Mouse (Mus musculus) frontal cortex, postnatal 36 days (tissue): ENCODE data around the gene Tnfrsf21.
A peak's percentile ranks its signal among the peaks of the same experiment; 100 is the strongest.

Source experiments
- DNase-seq, 2 experiments: peaks; one replicate each; pipeline ENCODE4 v3.0.0; 2022; ENCODE audit warnings: low spot score in 2 of 2

Tnfrsf21 gene

DNA sequence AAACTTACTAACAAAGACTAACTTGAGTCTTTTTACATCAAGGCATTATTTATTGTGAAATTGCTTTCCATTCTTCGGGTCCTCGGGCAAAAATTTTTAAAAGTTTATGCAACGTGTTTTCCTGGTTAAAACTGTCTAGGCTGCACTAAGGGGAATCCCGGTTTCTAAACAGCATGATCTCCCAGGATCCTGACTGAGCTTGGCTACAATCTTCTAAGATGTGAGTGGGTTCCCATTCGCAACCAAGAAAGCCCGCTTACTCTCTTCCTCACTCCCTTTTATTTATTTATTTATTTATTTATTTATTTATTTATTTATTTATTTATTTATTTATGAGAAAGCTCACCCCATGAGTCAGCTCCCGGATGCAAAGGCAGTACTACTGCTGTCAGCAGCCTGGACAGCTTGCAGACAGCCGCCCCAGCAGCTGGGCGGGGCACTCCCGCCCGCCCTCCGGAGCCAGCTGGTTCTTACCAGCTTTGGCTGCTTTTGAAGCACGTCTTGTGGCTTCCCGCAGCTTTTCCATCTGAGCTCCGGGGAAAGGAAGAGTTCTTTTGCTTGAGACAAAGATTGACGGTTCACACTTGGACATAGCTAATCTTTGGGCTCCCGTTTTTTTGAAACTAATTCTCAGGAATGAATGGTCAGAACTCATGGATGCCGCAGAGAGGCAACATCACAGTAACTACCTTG, 60.6 kb downstream of the Tnfrsf21 start:
- DNase-seq, result peak; percentile 68 to 84

DNA sequence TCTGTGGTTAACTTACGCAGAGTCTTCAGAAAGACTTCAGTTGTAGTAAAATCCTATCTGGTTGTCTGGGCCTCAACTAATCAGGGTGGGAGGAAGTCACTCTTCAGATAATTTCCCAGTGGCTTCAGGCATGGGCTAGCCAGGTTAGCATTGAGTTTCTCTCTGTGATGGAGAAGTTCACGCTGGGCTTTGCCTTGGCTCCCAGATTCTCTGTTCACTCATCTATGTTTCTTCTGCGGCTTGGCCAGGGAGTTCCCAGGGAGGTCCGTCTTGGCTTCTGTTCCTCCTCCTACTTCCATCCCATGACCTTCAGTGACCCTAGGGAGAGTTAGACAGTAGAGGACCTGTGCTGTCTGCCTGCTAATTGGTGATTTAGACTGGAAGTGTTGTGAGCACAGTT, 61.2 kb downstream of the Tnfrsf21 start:
- DNase-seq, result no peak

DNA sequence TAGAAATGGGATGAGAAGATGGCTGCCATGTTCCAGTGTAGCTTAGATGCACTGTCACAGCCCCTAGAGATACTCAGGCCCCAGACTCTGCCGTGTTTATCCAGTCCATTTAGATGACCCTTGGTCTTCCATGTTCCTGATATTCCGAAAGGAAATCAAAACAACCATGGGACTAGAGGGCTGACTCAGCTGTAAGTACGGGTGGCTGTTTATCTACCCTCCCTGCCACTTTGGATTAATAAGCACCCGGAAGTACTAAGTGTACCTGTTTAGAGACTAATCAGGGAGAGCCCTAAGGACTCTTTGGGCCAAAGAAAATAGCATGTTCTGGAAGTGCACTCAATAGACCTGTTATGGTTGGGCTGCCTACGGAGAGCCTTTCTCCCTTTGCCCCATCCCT, 64.9 kb downstream of the Tnfrsf21 start:
- DNase-seq, result no peak

DNA sequence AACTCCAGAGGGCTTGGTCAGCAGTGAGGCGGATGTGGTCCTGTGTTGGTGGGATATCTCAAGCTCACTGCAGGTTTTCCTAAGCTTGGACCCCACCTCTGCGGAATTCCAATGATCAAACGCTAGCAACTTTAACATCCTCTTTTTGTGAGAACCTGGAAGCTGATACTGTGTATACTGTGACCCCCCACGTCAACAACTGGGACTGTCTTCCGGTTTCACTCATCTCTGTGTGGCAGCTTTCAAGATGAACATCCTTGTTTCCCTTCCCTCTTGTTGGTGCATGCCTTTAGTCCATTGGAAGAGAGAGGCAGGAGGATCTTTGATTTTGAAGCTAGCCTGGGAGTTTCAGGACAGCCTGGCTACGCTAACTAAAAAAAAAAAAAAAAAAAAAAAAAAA, 73.1 kb downstream of the Tnfrsf21 start:
- no peak for DNase-seq

DNA sequence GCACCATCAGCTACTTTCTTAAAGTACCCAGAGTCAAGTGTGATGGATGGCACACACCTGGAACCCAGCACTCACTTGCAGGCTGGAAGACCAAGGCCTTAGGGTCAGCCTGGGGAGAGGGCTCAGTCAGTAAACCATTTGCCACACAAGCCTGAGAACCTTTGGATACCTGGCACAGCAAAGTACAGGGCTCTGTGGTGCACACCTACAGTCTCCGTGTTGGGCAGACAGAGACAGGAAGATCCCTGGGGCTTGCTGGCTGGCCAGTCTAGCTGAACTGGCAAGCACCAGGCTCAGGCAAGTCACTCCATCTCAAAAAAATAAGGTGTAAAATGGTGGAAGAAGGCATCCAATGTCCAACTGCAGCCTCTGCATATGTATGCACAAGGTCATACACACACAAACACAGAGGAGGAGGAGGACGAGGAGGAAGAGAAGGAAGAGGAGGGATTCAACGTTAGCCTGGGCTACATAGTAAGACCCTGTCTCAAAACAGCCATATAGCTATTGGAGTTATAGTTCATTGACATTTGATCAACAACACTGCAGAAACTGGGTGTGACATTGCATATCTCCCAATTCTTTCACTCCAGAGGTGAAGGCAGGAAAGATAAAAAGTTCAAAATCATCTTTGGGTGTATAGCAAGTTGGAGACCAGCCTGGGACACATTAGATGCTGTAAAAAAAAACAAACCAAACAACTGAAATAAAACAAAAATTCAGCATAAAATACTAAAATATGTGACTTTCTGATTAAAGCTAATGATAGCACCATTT, 74.8 kb downstream of the Tnfrsf21 start:
- DNase-seq, result no peak

DNA sequence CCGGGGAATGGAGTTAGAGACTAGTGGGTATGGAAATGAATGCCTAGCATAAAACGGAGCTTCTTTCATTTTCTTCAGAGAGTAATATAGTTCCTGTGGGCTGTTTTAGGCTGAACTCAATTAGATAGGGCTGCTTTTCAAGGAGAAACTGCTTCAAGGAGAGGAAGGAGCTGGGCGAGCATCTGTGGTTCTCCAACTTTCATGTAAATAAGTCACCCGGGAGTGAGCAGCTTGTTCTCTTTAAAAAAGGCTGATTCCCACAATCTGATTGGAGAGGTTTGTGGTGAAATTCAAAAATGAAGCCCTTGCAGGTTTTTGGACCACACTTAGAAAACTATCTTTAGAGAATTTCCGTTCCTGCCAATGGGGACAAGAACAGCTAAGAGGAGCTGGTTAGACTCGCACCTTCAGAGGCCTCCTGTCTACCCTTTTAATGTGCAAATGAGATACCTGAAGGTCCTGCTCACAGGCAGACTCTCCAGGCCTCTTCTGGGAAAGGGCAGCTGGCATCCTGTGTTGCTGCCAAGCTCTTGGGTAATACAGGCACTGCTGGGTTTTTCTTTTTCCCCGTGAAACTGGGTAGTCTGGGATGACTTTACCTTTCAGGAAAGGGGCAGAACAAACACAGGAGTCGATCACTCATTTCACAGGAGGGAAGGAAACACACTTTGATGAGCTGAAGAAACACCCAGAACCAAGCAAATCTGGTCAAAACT, 76.1 kb downstream of the Tnfrsf21 start:
- no peak for DNase-seq

DNA sequence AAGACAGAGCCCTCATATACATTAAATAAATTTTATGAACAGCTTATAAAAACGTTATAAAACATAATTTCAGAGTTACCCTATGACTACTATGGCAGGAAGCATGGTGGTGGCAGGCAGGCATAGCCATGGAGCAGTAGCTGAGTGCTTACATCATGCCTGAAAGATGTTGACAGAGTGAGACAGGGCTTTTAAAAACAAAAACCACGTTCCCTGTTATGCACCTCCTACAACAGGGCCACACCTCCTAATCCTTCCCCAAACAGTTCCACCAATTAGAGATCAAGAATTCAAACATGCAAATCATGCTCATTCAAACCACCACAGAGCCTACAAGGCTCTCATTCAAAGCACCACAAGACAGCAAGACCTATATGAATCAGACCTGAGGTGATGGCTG, 77.9 kb downstream of the Tnfrsf21 start:
- DNase-seq, result no peak

DNA sequence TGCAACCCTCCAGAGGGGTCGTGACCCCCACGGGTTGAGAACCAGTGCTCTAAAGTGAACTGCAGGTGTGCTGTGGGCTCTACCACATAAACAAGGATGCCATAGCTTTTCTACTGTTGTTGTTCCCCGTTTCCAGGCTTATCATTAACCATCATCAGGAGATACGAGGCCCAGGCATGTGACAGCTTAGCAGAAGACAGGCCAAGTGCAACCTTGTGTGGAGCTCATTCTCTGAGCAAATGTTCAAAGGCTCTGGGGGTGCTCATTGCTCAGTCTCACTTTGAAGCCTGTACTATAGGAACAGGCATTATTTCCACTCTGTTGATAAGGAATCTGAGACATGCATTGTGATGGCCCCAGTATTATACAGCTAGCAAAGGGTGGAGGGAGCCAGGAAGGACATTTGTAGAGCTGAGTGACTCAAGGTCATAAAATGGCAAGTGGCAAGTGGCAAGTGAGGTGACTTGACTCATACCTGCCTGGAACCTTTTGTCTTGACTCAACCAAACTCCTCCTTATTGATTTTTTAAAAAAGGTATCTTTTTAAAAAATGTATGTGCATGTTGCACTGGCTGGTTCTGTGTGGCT, 80.8 kb downstream of the Tnfrsf21 start:
- DNase-seq, result no peak

DNA sequence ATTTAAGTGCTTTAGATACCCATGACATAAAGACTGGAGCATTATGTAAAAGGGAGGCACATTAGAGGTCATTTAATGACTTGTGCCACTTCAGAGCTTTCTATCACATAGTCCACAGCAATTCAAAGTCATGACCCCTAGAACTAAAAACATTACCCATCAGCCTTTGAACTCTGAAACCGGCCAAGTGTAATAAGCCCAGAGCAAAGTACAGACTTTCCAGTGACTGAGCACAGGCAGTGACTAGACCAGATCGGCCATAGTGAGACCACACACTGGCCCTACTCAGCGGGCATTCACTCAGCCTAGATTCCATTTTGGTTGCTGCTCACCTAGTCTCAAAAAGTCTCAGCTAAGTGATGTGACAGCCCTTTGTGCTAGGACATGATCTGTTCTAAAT, 89.8 kb downstream of the Tnfrsf21 start:
- no peak for DNase-seq

DNA sequence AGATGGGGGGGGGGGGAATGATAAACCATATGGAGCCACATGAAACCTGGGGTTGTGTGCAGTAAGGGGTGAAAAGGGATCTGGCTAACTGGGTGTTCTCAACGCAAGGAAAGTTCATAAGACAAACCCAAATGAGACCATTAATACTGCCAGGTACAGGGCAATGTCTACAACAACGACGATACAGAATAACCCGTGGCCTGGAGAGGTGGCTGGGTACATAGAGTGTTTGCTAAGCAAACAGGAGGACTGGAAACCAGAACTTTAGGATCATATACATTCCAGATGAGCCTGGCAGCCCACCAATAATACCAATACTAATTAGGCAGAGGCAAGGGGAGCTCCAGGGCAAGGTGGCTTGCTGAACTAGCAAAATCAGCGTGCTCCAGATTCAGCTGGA, 91.0 kb downstream of the Tnfrsf21 start:
- no peak for DNase-seq

DNA sequence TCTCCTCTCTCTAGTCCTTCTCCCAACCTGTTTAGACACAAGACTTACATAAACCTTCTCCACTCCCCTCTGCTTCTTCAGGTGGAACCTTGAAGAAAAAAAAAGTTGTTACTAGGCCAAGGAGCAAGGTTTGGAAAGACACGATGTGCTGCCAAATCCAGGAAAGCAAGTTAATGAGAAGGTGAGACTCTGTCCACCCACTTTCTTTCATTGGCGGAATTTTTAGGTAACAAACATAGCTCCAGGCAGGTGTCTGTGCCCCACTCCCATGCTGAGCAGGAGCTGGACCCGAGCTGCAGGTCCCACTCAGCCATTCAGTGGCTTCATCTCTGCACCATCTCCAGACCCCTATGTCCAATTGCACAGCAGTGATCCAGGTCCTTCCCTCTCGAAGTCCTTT, 93.1 kb downstream of the Tnfrsf21 start:
- DNase-seq, result no peak

DNA sequence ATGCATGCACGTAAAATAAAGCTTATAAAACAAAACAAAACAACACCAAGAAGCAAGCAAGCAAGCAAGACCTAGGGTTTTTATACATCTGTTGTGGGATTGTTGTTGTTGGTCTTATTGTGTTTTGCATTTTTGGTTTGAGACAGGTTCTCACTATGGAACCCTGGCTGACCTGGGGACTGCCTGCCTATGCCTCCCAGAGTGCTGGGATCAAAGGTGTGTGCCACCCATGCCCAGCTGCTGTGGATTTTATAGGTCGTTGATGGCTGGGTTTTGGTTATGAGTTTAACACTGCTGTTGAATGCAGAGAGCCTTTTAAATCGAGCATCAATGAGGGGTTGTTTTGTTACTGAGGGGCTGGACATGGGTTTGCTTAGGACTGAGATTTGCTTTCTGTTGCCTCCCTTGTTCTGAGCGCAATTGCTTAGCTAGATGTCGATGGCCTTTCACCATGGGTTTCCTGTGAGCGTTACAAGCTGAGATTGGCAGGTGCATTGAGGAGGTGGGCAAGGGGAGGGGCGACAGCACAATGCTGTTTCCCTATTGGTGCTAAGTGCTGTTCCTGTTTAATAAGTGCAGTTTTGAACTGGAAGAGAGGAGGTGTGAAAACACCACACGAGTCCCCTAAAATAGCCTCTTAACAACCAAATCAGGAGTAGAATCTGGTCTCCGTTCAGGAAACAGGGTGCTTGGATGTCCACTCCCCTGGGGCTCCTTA, 94.0 kb downstream of the Tnfrsf21 start:
- peak in 1 of 2 experiments; percentile 3 for DNase-seq

DNA sequence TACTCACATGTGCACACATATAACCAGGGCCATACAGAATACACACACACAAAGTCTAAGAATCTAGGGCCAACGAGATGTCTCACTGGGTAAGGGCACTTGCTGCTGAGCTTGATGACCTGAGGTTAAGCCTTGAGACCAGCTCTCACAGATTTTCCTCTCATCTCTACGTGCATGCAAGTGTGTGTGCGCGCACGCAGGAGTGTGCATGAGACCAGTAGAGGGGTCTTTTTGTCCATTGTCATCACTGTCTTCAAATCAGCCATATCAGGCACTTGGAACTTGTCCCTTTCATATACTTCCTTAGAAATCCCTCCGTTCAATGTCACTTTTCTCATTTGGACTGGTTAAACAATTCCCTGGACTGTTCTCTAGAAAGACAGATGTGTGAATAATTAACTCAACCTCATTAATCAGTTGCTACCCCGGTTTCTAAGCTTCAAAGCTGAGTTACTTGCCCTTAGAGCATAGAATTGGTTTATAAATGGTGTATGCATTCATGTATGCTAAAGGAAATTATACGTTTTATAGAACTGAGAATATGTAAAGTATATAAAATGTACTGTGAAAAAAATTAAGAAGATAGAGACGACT, 97.1 kb downstream of the Tnfrsf21 start:
- DNase-seq, result no peak

DNA sequence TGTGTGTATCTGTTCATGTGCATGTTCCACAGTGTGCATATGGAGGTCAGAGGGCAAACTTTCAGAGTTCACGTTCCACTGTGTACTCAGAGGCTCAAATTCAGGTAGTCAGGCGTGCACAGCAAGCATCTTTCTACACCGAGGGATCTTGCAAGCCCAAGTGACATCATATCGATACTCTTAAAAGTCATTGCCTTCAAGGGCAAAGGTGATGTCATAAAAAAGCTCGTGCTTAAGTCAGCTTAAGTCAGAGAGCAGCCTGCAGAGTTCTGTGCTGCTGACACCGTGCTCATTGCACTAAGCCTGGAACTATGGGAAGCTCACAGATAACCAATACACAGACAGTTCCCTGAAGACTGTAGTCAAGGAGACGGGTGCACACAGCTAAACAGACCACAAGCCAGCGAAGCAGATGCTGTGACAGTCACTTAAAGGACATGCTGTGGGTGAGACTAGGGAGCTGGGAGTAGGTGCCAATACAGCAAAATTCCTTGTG, 97.8 kb downstream of the Tnfrsf21 start:
- peak; percentile 38 to 68 for DNase-seq

DNA sequence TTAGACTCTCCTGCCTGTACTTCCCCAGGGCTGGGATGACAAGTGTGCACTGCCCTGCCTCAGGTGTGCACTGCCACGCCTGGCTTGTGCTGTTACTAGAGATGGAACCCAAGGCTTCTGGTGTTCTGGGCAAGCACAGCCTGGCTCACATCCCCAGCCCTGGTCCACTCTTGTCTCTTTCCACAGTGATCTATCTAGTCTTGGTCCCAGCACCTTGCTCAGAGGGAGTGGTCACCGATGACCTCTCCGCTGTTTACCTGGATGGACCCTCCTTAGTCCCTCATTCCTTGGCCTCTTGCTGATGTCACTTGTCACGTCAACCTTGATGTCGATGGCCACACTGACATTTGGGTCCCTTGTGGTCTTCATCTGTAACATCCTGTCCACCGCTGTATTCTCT, 98.6 kb downstream of the Tnfrsf21 start:
- DNase-seq, result no peak

DNA sequence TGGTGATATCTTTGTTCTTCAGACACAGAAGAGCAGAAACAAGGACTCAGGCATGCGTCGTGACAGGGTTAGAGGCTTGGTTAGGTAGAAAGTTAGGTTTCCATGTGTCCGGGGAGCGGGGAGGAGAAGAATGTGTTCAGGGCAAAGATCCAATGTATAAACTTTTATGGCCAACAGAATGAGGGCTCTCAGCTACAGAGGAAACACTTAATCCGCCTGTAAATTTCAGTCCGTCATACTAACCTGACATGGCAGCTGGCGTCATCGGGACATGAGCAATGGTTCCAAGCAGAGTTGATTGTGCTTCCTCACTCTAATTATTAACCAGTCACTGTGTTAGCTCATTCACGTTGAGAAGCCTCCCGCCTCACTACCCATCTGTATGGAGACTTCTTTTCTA, 100.4 kb downstream of the Tnfrsf21 start:
- no peak for DNase-seq

DNA sequence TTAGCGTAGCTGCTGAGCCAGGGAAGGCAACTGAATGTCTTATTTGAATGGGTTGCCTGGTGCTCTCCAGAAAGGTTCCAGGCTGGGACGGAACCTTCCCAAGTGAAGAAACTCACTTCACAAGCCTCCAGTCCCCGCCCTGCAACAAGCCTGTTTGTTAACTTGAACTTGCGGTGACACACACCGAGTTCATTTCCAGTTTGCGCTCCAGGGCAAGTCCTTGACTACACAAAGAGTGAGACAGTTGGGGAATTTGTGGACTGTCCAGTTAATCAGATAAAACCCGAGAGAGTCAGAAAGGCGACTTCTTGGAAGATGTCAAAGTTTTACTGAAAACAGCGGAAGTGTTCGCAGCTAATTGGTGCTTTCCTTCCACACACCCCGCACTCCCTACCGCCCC, 103.1 kb downstream of the Tnfrsf21 start:
- no peak for DNase-seq

DNA sequence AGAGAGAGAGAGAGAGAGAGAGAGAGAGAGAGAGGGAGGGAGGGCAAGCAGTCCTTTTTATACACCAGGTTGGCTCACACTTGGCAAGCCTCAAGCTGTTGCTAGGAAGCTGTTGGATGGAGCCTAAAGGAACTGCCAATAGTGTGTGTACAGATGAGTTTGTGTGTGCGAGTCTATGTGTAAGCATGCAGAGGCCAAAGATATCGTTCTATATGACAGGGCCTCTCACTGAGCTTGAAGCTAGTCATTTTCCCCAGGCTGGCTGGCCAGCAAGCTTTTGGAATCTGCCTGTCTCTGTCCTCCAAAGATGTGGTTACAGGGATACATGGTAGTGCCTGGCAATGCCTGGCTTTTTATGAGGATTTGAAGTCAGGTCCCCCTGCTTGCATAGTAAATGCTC, 104.7 kb downstream of the Tnfrsf21 start:
- peak; percentile 18 to 40 for DNase-seq

DNA sequence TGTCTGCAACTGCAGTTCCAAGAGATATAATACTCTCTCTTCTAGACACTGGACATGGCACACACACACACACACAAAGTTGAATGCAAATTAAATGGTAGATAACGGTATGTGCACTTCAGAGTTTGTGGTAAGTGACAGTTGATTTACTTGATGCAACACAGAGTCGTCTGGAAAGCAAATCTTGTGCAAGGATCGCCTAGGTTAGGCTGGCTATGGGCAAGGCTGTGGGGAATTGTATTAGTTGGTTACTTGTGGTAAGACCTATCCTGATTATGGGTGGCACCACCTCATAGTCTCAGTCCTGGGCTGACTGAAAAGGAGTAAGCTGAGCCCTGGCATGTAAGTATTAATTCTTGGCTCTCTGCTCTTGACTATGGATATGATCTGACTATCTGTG, 112.0 kb downstream of the Tnfrsf21 start:
- no peak for DNase-seq

DNA sequence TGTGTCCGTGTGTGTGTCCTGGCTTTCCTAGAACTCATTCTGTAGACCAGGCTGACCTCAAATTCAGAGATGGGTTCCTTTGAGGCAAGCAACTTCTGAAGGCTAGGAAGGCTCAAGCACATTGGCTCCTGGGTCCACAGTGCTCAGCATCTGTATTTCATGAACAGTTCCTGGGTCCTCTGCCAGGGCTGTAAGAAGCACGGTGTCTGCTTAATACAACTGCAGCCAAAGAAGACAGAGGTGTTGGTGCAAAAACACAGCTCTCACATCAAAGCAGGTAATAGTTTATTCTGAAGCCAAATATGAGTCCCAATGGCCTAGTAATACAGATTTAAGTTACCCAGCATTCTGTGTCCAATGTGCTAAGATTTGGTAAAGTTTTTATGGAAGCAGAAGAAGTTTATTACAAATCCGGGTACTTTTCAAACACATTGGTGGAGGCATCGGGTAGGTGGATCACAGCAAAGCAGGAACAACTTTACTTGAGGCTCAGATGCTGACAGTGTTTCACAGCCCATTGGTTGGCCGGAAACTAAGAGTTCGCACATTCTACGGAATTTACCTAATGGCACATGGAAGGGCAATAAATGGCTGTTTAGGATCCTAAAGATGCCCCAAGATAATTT, 112.7 kb downstream of the Tnfrsf21 start:
- no peak for DNase-seq
